Mouse (Mus musculus) neural tube, embryonic 14.5 days (tissue): Measurements from ENCODE around the gene Hoxb5. TPM values are rescaled to one million over a fixed set of nuclear protein-coding genes. Genes with fewer than 3 reads are reported as not detected.
A peak's percentile ranks its signal among the peaks of the same experiment; 100 is the strongest.

Experiments used
- ATAC-seq: fragments of 200-750 bp; cut with Nextera tagmentation; 2 replicates; pipeline ENCODE4 v1.8.0; 2017; ENCODE audit warnings: low read depth, mild to moderate bottlenecking, moderate TSS enrichment, moderate library complexity
- H3K27ac ChIP-seq: fragments of 300-500 bp; sonication (generic); 2 replicates; pipeline ENCODE4 v1.5.1; 2014; ENCODE audit warnings: low read depth, mild to moderate bottlenecking, control low read depth, low read length, moderate library complexity, mixed read lengths
- H3K27me3 ChIP-seq: fragments of 300-500 bp; sonication (generic); 2 replicates; pipeline ENCODE4 v1.6.1; 2014; ENCODE audit warnings: low read length; ENCODE audit not compliant: control insufficient read depth, insufficient read depth
- H3K36me3 ChIP-seq: fragments of 300-500 bp; sonication (generic); 2 replicates; pipeline ENCODE4 v1.6.1; 2014; ENCODE audit warnings: low read length, mixed read lengths; ENCODE audit not compliant: control insufficient read depth, insufficient read depth
- H3K4me1 ChIP-seq: fragments of 300-500 bp; sonication (generic); 2 replicates; pipeline ENCODE4 v1.6.1; 2014; ENCODE audit warnings: low read length; ENCODE audit not compliant: control insufficient read depth, insufficient read depth
- H3K4me2 ChIP-seq: fragments of 300-500 bp; sonication (generic); 2 replicates; pipeline ENCODE4 v1.6.1; 2014; ENCODE audit warnings: mild to moderate bottlenecking, low read depth, low read length, control low read depth
- H3K4me3 ChIP-seq: fragments of 300-500 bp; sonication (generic); 2 replicates; pipeline ENCODE4 v1.5.1; 2014; ENCODE audit warnings: low read depth, low read length, control low read depth, mixed read lengths
- H3K9ac ChIP-seq: fragments of 300-500 bp; sonication (generic); replicated peaks from 2 replicates; pipeline ENCODE4 v1.6.1; 2014; ENCODE audit warnings: low read depth, mild to moderate bottlenecking, control low read depth, low read length, mixed read lengths
- H3K9me3 ChIP-seq: fragments of 300-500 bp; sonication (generic); 2 replicates; pipeline ENCODE4 v1.6.1; 2016; ENCODE audit warnings: low read length; ENCODE audit not compliant: control insufficient read depth
- WGBS: fragments of 180-500 bp; shearing (Covaris S2); extraction: QIAGEN DNeasy Blood & Tissue Kit; methylation state at CpG from one replicate; pipeline ENCODE4 v1.1.7; 2014; 5-methylcytosine and 5-hydroxymethylcytosine counted together
- polyA plus RNA-seq: library from polyadenylated mRNA; unstranded; fragments of >200 nt; fragmentation: Nextera tagmentation; extraction: Ambion mirVana; gene quantifications from 2 replicates; pipeline ENCODE4 v1.2.1, GENCODE M21; 2014

Gene Hoxb5
- polyA plus RNA-seq, 1 experiment from 2014 or later = 52.4 TPM

DNA sequence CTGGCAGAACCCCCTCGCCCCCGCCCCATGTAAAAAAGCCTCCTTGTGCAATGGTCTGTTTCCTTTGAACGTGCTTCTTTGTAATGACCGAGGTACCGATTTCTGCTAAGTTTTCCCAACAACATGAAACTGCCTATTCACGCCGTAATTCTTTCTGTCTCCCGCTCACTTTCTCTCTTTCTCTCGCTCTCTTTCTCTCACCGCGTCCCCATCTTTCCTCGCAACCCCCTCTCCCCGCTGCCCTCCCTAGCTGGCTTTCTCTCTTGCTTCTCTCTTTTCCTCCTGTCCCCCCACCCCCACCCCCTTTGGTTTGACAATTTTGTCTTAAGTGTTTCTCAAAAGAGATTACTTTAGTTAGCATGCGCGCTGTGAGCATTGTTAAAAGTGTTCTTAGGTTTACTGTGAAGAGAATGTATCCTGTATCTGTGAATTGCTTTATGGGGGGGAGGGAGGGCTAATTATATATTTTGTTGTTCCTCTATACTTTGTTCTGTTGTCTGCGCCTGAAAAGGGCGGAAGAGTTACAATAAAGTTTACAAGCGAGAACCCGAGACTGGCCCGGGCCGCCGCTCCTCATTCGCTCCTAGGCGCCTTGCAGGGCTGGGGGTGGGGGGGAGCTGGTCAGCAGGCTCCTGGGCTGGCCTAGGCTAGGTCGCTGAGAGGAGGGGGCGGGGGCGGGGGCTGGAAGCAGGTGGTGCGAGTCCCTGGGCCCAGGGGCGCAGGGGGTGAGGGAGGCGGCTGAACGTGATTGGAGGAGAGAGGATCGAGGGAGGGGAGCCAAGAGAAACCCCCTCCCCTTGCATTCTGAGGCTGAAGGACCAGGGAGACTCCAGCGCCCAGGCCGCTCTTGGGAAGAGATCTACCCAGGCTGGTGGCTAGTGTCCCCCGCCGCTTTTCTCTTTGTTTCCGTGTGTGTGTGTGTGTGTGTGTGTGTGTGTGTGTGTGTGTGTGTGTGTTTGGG is 18.1 kb upstream of the Hoxb5 start:
- Histone ChIP-seq H3K36me3 (peaks cover 6% of the 10 kb centered on the region; the same call in 1 of the 2 replicates), H3K9me3 (no peaks in the 10 kb centered on the region), H3K4me2 (peak overlapping the region; percentile 100), H3K27me3 (no peaks in the 10 kb centered on the region), H3K27ac (peak overlapping the region; percentile 100), H3K9ac (peak overlapping the region; percentile 100), H3K4me3 (peak overlapping the region; percentile 95), H3K4me1 (peaks cover 25% of the 10 kb centered on the region)
- under 1% methylated on average over 35 of the region's 37 CpGs for WGBS
- peak; percentile 84 for ATAC-seq

DNA sequence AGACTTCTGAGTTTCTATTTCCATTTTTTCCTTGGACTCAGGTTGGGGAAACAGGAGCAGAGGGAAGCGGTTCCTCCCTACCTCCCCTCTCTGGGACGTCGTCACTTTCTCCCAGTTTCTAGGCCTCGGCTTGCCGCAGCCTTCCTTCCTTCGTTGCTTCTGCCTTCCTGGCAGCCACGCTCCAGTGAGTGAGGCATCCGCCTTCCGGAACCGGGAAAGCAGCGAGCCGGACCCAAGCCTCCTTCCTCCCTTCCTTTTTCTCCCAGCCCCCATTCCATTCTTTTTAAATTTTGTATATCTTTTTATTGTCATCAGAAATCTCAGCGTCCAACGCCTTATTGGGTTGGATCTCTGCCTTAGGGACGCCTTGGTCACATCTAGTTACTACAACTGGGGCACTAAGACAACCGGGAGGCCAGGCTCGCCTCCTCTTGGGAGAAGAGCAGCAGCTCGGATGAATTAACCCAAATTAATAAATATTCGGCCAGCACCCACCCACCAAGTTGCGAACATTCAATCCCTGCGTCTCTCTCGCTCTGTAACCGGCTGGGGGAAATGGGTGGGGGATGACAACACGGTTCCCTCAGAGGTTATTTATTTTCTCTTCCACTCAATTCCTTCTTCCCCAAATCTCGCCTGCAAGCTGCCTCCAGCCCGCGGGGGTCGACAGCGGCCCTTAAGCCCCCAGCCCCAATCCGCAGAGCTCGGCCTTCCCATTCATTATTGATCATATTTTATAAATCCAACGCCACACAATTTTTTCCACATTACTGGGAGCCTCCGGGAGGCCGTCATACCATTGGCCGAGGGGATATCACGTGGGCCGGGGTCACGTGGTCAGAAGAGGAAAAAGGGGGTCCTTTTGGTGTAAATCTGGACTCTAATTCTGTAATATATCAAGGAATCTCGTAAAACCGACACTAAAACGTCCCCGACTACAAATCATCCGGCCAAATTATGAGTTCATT is 17.1 kb upstream of the Hoxb5 start, which contains the start of gene Hoxb7:
Hoxb7 (plus strand) TSS at position 853 of the 968 bp plus-strand sequence.
- peak within 1 kb of the TSS; percentile 100 for H3K9ac ChIP-seq
- peak within 1 kb of the TSS; percentile 100 for H3K4me2 ChIP-seq
- peaks cover 6% of the 10 kb centered on the region; the same call in 1 of the 2 replicates for H3K36me3 ChIP-seq
- H3K4me3 ChIP-seq = peak within 1 kb of the TSS; percentile 95
- WGBS = under 1% methylated on average over 43 of the region's 43 CpGs
- H3K27ac ChIP-seq = peak within 1 kb of the TSS; percentile 100
- H3K27me3 ChIP-seq = no peaks in the 10 kb centered on the region
- ATAC-seq = no peak; the same call in 1 of the 2 replicates
- H3K4me1 ChIP-seq = peaks cover 21% of the 10 kb centered on the region
- H3K9me3 ChIP-seq = no peaks in the 10 kb centered on the region

DNA sequence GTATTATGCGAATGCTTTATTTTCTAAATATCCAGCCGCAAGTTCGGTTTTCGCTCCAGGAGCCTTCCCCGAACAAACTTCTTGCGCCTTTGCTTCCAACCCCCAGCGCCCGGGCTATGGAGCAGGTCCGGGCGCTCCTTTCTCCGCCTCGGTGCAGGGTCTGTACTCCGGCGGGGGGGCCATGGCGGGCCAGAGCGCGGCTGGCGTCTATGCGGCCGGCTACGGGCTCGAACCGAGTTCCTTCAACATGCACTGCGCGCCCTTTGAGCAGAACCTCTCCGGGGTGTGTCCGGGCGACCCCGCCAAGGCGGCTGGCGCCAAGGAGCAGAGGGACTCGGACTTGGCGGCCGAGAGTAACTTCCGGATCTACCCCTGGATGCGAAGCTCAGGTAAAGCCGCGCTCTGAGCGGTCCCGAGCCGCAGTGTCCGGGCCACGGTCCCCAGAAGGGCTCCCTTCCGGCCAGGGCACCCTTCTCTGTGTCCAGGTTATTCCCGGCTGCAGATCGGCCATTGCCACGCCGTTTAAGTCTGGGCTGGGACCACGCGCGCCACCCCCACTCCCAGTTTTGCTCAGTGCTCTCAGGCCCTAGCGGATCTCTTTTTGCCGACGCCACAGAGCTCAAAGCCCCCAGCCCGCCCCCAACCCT is 16.3 kb upstream of the Hoxb5 start:
- Histone ChIP-seq H3K4me1 (peaks cover 17% of the 10 kb centered on the region), H3K9ac (peak overlapping the region; percentile 100), H3K4me2 (peak overlapping the region; percentile 100), H3K9me3 (no peaks in the 10 kb centered on the region), H3K27me3 (no peaks in the 10 kb centered on the region), H3K27ac (peak overlapping the region; percentile 100), H3K36me3 (peaks cover 6% of the 10 kb centered on the region; the same call in 1 of the 2 replicates), H3K4me3 (peak overlapping the region; percentile 95)
- peak; percentile 13 for ATAC-seq
- under 1% methylated on average over 55 of the region's 55 CpGs for WGBS

DNA sequence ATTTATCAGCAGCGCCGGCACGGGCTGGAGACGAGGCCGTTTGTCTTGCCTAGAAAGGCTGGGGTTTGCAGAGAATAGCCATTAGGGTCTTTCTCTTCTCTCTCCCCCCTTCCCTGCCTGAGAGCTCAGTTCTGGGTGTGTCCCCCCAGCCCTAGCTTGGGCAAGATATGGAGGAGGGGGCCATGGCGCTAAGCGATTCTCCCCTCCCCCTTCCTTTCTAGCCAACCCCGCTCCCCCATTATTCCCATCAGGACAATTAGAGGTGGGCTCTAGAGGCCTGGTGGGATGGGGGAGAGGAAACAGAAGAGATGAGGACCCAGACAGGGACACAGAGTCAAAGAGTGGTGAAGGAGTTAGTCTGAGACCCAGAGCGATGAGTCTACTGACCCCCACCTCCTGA is 15.7 kb upstream of the Hoxb5 start:
- Histone ChIP-seq H3K4me3 (peak overlapping the region; percentile 95), H3K9me3 (no peaks in the 10 kb centered on the region), H3K9ac (peak overlapping the region; percentile 100), H3K4me1 (peaks cover 17% of the 10 kb centered on the region), H3K36me3 (peaks cover 6% of the 10 kb centered on the region; the same call in 1 of the 2 replicates), H3K4me2 (peak overlapping the region; percentile 100), H3K27ac (peak overlapping the region; percentile 100), H3K27me3 (no peaks in the 10 kb centered on the region)
- peak; percentile 20; the same call in 1 of the 2 replicates for ATAC-seq
- 2% methylated on average over 9 of the region's 9 CpGs for WGBS

DNA sequence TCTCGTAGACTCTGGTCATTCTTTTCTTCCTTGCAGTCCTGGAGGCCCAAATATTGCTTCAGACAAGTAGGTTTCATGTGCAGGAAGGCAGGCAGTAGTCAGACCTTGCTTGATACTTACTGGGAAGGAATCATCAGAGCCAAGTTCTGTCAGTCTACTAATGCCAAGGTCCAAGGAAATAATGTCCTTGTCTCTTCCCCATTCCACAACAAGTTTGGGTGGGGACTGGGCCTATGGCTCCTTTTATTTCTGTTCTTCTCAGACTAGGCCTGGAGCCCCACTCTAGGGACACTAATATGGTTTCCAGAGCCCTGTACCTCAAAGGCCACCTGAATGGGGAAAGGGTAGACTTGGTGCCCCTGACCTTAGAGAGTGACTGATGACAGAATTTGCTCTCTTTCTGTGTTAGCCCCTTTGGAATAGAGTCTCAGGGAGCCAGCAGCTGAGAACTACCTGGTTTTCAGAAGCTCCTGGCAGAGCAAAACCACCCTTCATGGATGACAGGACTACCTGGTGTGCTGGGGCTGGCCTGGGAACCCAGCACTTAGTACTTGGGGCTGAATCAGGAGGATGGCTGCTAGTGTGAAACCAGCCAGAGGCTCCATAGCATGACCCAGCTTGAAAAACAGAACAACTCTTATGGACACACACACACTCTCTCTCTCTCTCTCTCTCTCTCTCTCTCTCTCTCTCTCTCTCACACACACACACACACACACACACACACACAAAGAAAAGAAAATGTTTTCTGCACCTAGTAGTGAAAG is 14.5 kb upstream of the Hoxb5 start:
- 3% methylated on average over 1 of the region's 1 CpGs for WGBS
- H3K9ac ChIP-seq = peak overlapping the region; percentile 100
- H3K27ac ChIP-seq = peak overlapping the region; percentile 100
- peaks cover 6% of the 10 kb centered on the region; the same call in 1 of the 2 replicates for H3K36me3 ChIP-seq
- no peak for ATAC-seq
- no peaks in the 10 kb centered on the region for H3K9me3 ChIP-seq
- H3K27me3 ChIP-seq = no peaks in the 10 kb centered on the region
- peaks cover 17% of the 10 kb centered on the region for H3K4me1 ChIP-seq
- peak overlapping the region; percentile 100 for H3K4me2 ChIP-seq
- peak overlapping the region; percentile 95 for H3K4me3 ChIP-seq

DNA sequence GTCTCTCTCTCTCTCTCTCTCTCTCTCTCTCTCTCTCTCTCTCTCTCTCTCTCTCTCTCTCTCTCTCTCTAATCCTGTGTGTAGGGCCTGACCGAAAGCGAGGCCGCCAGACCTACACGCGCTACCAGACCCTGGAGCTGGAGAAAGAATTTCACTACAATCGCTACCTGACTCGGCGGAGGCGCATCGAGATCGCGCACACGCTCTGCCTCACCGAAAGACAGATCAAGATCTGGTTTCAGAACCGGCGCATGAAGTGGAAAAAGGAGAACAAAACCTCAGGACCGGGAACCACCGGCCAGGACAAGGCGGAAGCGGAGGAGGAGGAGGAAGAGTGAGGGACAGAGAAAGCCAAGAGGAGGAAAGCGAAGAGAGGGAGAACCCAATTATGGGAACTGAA is 13.8 kb upstream of the Hoxb5 start:
- peak overlapping the region; percentile 100 for H3K9ac ChIP-seq
- no peaks in the 10 kb centered on the region for H3K9me3 ChIP-seq
- H3K4me3 ChIP-seq = peak overlapping the region; percentile 95
- H3K4me1 ChIP-seq = peaks cover 17% of the 10 kb centered on the region
- H3K27me3 ChIP-seq = no peaks in the 10 kb centered on the region
- no peak for ATAC-seq
- H3K27ac ChIP-seq = peak overlapping the region; percentile 100
- WGBS = 7% methylated on average over 21 of the region's 21 CpGs
- peaks cover 4% of the 10 kb centered on the region; the same call in 1 of the 2 replicates for H3K36me3 ChIP-seq
- peak overlapping the region; percentile 100 for H3K4me2 ChIP-seq

DNA sequence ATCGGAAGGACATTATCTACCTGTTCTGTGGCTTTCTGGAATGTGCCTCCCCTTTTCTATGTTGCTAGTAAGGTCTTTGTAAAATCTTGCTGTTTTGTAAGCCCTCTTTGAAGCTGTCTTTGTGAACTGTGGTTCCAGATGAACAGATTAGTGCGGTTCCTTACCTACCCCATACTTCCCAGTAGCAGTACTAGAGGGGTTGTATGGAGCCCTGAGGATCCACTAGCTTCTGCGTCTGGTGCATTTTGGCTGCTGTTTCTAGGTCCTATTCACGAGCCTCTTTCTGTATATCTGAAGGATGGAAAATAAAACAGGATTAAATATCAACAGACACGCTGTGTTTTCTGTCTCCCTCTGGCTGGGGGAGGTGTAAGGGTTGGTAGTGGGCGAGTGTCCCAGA is 13.3 kb upstream of the Hoxb5 start:
- WGBS = 12% methylated on average over 6 of the region's 6 CpGs
- H3K4me2 ChIP-seq = peak overlapping the region; percentile 100
- no peaks in the 10 kb centered on the region for H3K9me3 ChIP-seq
- H3K27me3 ChIP-seq = no peaks in the 10 kb centered on the region
- no peak for ATAC-seq
- no peaks in the 10 kb centered on the region for H3K36me3 ChIP-seq
- H3K4me3 ChIP-seq = peak overlapping the region; percentile 95
- peak overlapping the region; percentile 100 for H3K9ac ChIP-seq
- peak overlapping the region; percentile 100 for H3K27ac ChIP-seq
- peaks cover 17% of the 10 kb centered on the region for H3K4me1 ChIP-seq
